Mouse (Mus musculus) MEL (cell line): ENCODE measurements around the gene Sobp.

Experiments used
- CTCF ChIP-seq, 3 experiments: IDR thresholded peaks in 2 of 3; conservative IDR thresholded peaks in 1 of 3; 2 replicates each; pipeline ENCODE4 v1.5.1; 2011 to 2012; ENCODE audit warnings: low read length in 3 of 3, low read depth in 2 of 3, mild to moderate bottlenecking in 2 of 3, improper control_type of control experiment in 1 of 3, inconsistent platforms in 1 of 3, mixed read lengths in 1 of 3, moderate library complexity in 1 of 3; ENCODE audit not compliant: control insufficient read depth in 1 of 3, insufficient read depth in 1 of 3, poor library complexity in 1 of 3, severe bottlenecking in 1 of 3
- EP300 ChIP-seq, 2 experiments: IDR thresholded peaks; 2 replicates each; pipeline ENCODE4 v1.6.1; 2011; ENCODE audit warnings: improper control_type of control experiment in 2 of 2, low read length in 2 of 2, low read depth in 1 of 2, mild to moderate bottlenecking in 1 of 2
- GABPA ChIP-seq: IDR thresholded peaks from 2 replicates; pipeline ENCODE4 v1.6.1; 2012; ENCODE audit warnings: low read depth, mild to moderate bottlenecking, inconsistent platforms, low read length, improper control_type of control experiment, moderate library complexity
- MAFK ChIP-seq: IDR thresholded peaks from 2 replicates; pipeline ENCODE4 v1.6.1; 2011; ENCODE audit warnings: low read depth, mild to moderate bottlenecking, low read length, improper control_type of control experiment, borderline replicate concordance
- MAZ ChIP-seq: IDR thresholded peaks from 2 replicates; pipeline ENCODE4 v1.6.1; 2012; ENCODE audit warnings: low read depth, mild to moderate bottlenecking, inconsistent platforms, low read length, improper control_type of control experiment
- POLR2A ChIP-seq, 2 experiments: IDR thresholded peaks; 2 replicates each; pipeline ENCODE4 v1.6.1; 2011 to 2012; ENCODE audit warnings: low read length in 2 of 2, mild to moderate bottlenecking in 2 of 2, control low read depth in 1 of 2, improper control_type of control experiment in 1 of 2, low read depth in 1 of 2, moderate library complexity in 1 of 2; ENCODE audit not compliant: control insufficient read depth in 1 of 2, insufficient read depth in 1 of 2, poor library complexity in 1 of 2
- TAL1 ChIP-seq: IDR thresholded peaks from 2 replicates; pipeline ENCODE4 v1.6.1; 2012; ENCODE audit warnings: mild to moderate bottlenecking, inconsistent platforms, low read length, moderate library complexity, mixed read lengths
- TCF12 ChIP-seq: IDR thresholded peaks from 2 replicates; pipeline ENCODE4 v1.6.1; 2014; ENCODE audit warnings: low read depth, mild to moderate bottlenecking, inconsistent platforms, low read length, improper control_type of control experiment, moderate library complexity
- USF1 ChIP-seq: IDR thresholded peaks from 2 replicates; pipeline ENCODE4 v1.6.1; 2014; ENCODE audit warnings: low read depth, mild to moderate bottlenecking, inconsistent platforms, low read length, improper control_type of control experiment, moderate library complexity

GRCm38 (mm10) chr10:43014358-43014757 lies 160.0 kb downstream of the Sobp start:
- no peak for TF ChIP-seq POLR2A (IDR thresholded peaks at IDR 0.05; ENCODE audit: control insufficient read depth in 1 of 2, insufficient read depth in 1 of 2, low read depth in 1 of 2, low read length in 2 of 2, poor library complexity in 1 of 2)
- TF ChIP-seq CTCF (IDR thresholded peaks at IDR 0.05 in 2 of 3, conservative IDR thresholded peaks at IDR 0.05 in 1 of 3; ENCODE audit: control insufficient read depth in 1 of 3, insufficient read depth in 1 of 3, low read depth in 2 of 3, low read length in 3 of 3, poor library complexity in 1 of 3, severe bottlenecking in 1 of 3): no peak
- TF ChIP-seq MAZ: no peak
- TF ChIP-seq USF1: no peak
- no peak for TF ChIP-seq TAL1
- TF ChIP-seq EP300 (IDR thresholded peaks at IDR 0.05; ENCODE audit: low read depth in 1 of 2, low read length in 2 of 2): no peak
- no peak for TF ChIP-seq TCF12
- no peak for TF ChIP-seq GABPA
- no peak for TF ChIP-seq MAFK
